Mouse (Mus musculus) intestine, postnatal 0 days (tissue): ENCODE data around the gene Reg4. TPM values are rescaled to one million over a fixed set of nuclear protein-coding genes. Genes with fewer than 3 reads are reported as not detected.

ENCODE experiments used
- ATAC-seq: fragments of 200-750 bp; cut with Nextera tagmentation; 2 replicates; pipeline ENCODE4 v1.8.0; 2017; ENCODE audit warnings: mild to moderate bottlenecking, moderate TSS enrichment, moderate library complexity
- H3K27ac ChIP-seq: fragments of 300-500 bp; sonication (generic); 2 replicates; pipeline ENCODE4 v1.5.1; 2014; ENCODE audit warnings: mild to moderate bottlenecking, low read depth, low read length, moderate library complexity
- H3K27me3 ChIP-seq: fragments of 300-500 bp; sonication (generic); replicated peaks from 2 replicates; pipeline ENCODE4 v1.6.1; 2014; ENCODE audit warnings: low read length, mixed read lengths; ENCODE audit not compliant: control insufficient read depth, insufficient read depth
- H3K36me3 ChIP-seq: fragments of 300-500 bp; sonication (generic); 2 replicates; pipeline ENCODE4 v1.6.1; 2014; ENCODE audit warnings: mild to moderate bottlenecking, moderate library complexity; ENCODE audit not compliant: control insufficient read depth, insufficient read depth
- H3K4me1 ChIP-seq: fragments of 300-500 bp; sonication (generic); replicated peaks from 2 replicates; pipeline ENCODE4 v1.6.1; 2014; ENCODE audit warnings: antibody characterized with exemption, low read length, mixed read lengths; ENCODE audit not compliant: control insufficient read depth, insufficient read depth
- H3K4me2 ChIP-seq: fragments of 300-500 bp; sonication (generic); replicated peaks from 2 replicates; pipeline ENCODE4 v1.6.1; 2014; ENCODE audit warnings: low read depth, mild to moderate bottlenecking, moderate library complexity
- H3K4me3 ChIP-seq: fragments of 300-500 bp; sonication (generic); 2 replicates; pipeline ENCODE4 v1.5.1; 2014; ENCODE audit warnings: low read depth, low read length
- H3K9ac ChIP-seq: fragments of 300-500 bp; sonication (generic); 2 replicates; pipeline ENCODE4 v1.6.1; 2014; ENCODE audit warnings: mild to moderate bottlenecking, low read depth, low read length
- H3K9me3 ChIP-seq: fragments of 300-500 bp; sonication (generic); 2 replicates; pipeline ENCODE4 v1.6.1; 2016; ENCODE audit warnings: mixed run types; ENCODE audit not compliant: control insufficient read depth
- CTCF ChIP-seq: sonication (generic); IDR thresholded peaks from 2 replicates; pipeline ENCODE4 v1.5.1; 2016; ENCODE audit warnings: low read depth, mild to moderate bottlenecking, control low read depth, antibody characterized with exemption, moderate library complexity
- WGBS: fragments of 180-500 bp; shearing (Covaris S2); extraction: QIAGEN DNeasy Blood & Tissue Kit; methylation state at CpG from one replicate; pipeline ENCODE4 v1.1.7; 2014; 5-methylcytosine and 5-hydroxymethylcytosine counted together
- polyA plus RNA-seq: library from polyadenylated mRNA; unstranded; fragments of >200 nt; fragmentation: Nextera tagmentation; extraction: Ambion mirVana; gene quantifications from 2 replicates; pipeline ENCODE4 v1.2.1, GENCODE M21; 2015

The Reg4 gene
- polyA plus RNA-seq, 1 experiment from 2014 or later: 144 TPM

DNA sequence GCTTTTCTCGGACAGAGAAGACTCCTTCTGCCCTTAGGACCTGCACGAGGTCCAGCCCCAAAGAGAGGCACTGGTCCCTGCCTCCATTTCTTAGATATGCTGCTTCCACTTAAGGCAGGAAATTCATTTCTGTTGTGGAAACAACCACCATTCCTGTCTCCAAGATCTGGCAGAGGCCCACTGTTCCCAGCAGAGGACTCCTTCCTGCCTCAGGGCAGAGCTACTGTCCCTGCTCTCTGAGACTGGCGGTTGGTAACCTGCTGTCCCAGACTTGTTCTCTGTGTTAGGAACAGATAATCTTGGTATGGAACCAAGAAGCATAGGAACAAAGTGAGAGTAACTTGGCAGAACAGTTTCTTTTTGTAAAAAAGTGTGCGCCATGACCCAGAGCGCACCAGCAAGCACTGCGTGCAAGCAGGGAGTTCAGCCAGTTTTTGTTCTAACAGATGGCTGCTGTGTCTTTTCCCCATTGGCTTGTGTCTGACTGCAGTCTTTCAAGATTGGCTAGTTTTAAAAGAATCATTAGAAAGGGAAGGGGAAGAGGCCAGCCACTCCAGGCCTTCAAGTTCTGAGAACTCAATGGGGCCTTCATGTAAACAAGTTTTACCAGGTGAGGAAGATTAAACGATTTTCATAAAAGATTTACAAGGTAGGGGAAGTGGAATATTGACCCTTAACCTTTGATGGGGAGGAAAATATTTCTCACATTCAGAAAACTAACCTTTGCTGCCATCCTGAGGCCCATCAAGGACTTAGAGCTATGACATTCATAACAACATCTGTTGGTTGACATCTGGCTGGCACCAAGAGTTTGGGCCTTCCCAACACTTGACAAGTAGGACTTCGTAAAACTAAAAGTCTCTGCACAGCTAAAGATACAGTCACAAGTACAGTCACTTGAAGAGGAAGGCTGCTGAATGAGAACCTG lies 33.0 kb downstream of the Reg4 start:
- Histone ChIP-seq H3K9me3 (no peaks in the 10 kb centered on the region), H3K27ac (peak overlapping the region; percentile 73; the same call in 1 of the 2 replicates), H3K4me2 (no peak overlapping the region), H3K36me3 (no peaks in the 10 kb centered on the region), H3K4me1 (peaks cover 12% of the 10 kb centered on the region; the same call in 1 of the 2 replicates), H3K27me3 (no peaks in the 10 kb centered on the region), H3K9ac (no peak overlapping the region), H3K4me3 (no peak overlapping the region)
- peak; percentile 58 for ATAC-seq
- peak; percentile 65 for TF ChIP-seq CTCF
- WGBS: 65% methylated on average over 8 of the region's 8 CpGs

DNA sequence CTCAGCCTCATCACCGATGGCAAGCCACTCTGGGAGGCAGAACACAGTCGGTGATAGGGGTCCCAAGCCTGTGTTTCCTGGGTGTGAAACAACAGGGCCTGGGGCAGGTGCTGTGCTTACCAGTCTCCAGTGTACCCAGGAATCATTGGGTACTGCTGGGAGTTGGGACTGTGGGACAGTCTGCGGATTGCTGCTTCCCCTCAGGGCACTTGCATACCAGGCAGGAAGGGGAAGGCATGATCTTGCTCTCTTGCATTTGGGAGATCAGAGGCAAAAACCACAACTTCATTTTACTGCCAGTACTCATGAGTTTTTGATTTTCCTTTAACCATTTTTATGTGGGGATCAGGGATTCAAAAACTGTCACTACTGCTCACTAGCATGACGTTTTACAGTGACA lies 36.8 kb downstream of the Reg4 start:
- H3K27ac ChIP-seq: peak overlapping the region; percentile 83; the same call in 1 of the 2 replicates
- no peak overlapping the region for H3K4me3 ChIP-seq
- no peak overlapping the region for H3K9ac ChIP-seq
- H3K27me3 ChIP-seq: no peaks in the 10 kb centered on the region
- 92% methylated on average over 4 of the region's 4 CpGs for WGBS
- H3K36me3 ChIP-seq: no peaks in the 10 kb centered on the region
- no peak for TF ChIP-seq CTCF
- peaks cover 16% of the 10 kb centered on the region for H3K4me1 ChIP-seq
- no peak overlapping the region for H3K4me2 ChIP-seq
- H3K9me3 ChIP-seq: no peaks in the 10 kb centered on the region
- ATAC-seq: no peak

DNA sequence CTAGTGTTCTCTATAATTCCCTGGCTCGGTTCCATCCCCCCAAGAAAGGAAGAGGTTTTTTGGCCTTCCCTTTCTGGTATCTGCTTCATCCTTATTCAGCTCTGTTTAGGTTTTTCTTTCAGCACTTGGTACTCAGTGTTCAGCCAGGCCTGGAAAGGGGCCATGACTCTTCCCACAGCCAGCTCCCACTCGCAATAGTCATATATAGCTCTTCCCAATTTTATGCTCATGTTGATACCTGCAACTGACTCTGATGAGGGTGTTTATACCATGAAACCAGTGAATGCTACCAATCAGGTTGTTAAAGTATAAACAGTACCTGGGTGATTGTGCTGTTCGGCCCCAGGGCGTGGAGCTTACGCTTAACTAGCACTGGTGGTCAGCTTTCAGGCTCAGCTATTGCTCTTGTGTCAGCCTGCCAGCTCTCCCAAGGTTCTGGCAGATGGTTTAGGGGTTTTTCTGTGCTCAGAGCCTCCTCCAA lies 37.4 kb downstream of the Reg4 start:
- H3K4me3 ChIP-seq: no peak overlapping the region
- H3K4me2 ChIP-seq: 0 out of 2 replicates have a peak overlapping the region, but pooled peaks have one; percentile 17
- ATAC-seq: no peak
- no peaks in the 10 kb centered on the region for H3K27me3 ChIP-seq
- no peaks in the 10 kb centered on the region for H3K36me3 ChIP-seq
- peak overlapping the region; percentile 83 for H3K27ac ChIP-seq
- H3K9me3 ChIP-seq: no peaks in the 10 kb centered on the region
- no peak for TF ChIP-seq CTCF
- no peak overlapping the region for H3K9ac ChIP-seq
- peaks cover 12% of the 10 kb centered on the region for H3K4me1 ChIP-seq
- WGBS: 44% methylated on average over 5 of the region's 5 CpGs

DNA sequence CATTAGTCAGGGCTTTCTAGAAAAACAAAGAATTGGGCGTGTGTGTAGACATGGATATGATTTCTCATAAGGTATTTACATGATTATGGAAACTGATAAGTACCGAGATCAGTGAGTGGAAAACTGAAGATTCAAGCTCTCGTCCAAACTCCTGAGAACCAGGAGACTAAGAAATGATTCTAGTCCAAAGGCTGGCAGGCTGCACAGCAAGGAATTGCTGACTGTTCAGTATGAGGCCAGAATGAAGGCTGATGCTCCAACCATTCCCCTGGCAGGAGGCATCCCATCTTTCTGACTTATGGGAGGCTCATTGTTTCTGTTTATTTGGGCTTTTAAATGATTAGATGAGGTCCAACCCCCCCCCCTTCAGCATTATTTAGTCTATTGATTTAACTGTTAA lies 38.6 kb downstream of the Reg4 start:
- no peak overlapping the region for H3K4me2 ChIP-seq
- no peak for TF ChIP-seq CTCF
- peak overlapping the region; percentile 41; the same call in 1 of the 2 replicates for H3K27ac ChIP-seq
- H3K4me1 ChIP-seq: peaks cover 10% of the 10 kb centered on the region
- H3K4me3 ChIP-seq: no peak overlapping the region
- H3K9ac ChIP-seq: no peak overlapping the region
- no peaks in the 10 kb centered on the region for H3K36me3 ChIP-seq
- ATAC-seq: no peak
- WGBS: 41% methylated on average over 3 of the region's 3 CpGs
- H3K27me3 ChIP-seq: no peaks in the 10 kb centered on the region
- H3K9me3 ChIP-seq: no peaks in the 10 kb centered on the region

DNA sequence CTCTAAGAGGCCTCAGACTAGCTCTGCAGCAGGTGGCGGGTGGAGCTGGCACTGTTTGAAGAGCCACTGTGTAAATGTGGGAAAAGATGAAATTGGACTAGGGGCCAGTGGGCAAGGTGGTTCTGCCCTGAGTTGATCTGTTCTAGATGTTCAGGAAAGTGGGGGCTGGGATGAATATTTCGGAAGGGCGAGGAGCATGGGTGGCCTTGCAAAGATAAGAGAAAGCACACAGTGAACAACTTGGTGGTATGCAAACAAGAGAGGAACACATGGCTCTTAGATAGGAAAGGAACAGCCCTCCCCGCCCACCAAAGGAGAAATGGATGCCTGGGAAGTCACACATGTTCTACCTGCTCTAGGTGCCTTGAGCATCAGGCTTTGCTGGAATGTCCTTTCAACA lies 39.5 kb downstream of the Reg4 start:
- no peak overlapping the region for H3K9ac ChIP-seq
- no peak overlapping the region for H3K4me2 ChIP-seq
- H3K4me1 ChIP-seq: peaks cover 16% of the 10 kb centered on the region
- H3K27ac ChIP-seq: peak overlapping the region; percentile 79
- no peak overlapping the region for H3K4me3 ChIP-seq
- peak; percentile 48 for ATAC-seq
- TF ChIP-seq CTCF: no peak
- H3K9me3 ChIP-seq: no peaks in the 10 kb centered on the region
- no peaks in the 10 kb centered on the region for H3K27me3 ChIP-seq
- no peaks in the 10 kb centered on the region for H3K36me3 ChIP-seq
- 46% methylated on average over 4 of the region's 4 CpGs for WGBS

DNA sequence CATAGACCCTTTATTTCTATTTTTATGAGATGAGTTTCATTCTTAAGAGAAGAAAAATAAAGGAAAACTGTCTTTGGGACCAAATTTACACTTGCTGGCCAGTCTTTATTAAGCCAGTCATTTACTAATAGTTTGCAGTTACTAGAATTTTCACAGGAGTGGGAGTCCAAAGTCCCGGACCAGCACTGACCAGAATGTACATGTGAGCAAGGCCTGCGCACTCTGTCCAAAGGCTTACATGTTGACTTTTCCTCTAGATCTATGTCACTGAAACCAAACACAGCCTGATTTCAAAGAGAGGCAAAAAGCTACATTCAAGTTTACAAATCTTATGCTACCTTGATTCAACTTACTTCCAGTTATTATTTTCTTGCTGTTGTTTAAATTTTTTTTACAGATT lies 40.2 kb downstream of the Reg4 start:
- ATAC-seq: peak; percentile 66
- H3K4me1 ChIP-seq: peaks cover 16% of the 10 kb centered on the region
- no peaks in the 10 kb centered on the region for H3K9me3 ChIP-seq
- no peaks in the 10 kb centered on the region for H3K36me3 ChIP-seq
- peak overlapping the region; percentile 79 for H3K27ac ChIP-seq
- H3K4me2 ChIP-seq: no peak overlapping the region
- no peak overlapping the region for H3K9ac ChIP-seq
- H3K4me3 ChIP-seq: no peak overlapping the region
- 64% methylated on average over 2 of the region's 2 CpGs for WGBS
- H3K27me3 ChIP-seq: no peaks in the 10 kb centered on the region
- TF ChIP-seq CTCF: no peak
